Mouse (Mus musculus): ENCODE results near the gene Sf3a3. TPM values are rescaled to one million over a fixed set of nuclear protein-coding genes. Genes with fewer than 3 reads are reported as not detected.
"Not testable (repeated sequence)": the region's sequence is repeated elsewhere in the genome, so short reads cannot be mapped to it uniquely, and the experiment has no call there.

Sf3a3 gene
- total RNA-seq, 2 experiments from 2014 or later = 101 to 222 TPM

- ATAC-seq (replicated peaks; ENCODE audit: low FRiP score, low TSS enrichment, poor library complexity, severe bottlenecking) = no peak
These were observed 18.6 kb upstream of the Sf3a3 start for GRCm38 (mm10) chr4:124695786-124696516.

DNA sequence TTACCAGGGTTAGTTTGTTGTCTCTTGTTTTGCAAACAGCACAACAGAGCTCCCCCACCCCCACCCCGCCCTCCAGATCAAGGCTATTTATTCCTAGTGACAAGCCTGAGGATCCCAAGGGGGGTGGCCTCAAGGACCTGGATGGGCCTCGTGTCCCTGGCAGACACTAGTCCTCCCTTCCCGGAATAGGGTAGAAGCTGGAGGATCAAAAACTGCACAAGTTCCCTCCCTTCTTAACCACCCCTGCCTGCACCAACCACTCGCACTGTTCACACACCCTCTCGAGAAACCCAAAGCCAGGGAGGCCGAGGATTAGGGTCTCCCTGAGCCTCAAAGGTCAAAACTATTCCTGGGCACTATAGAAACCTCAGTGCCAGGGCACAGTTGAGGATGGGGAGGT is 14.8 kb upstream of the Sf3a3 start:
- ATAC-seq (replicated peaks; ENCODE audit: low FRiP score, low TSS enrichment, poor library complexity, severe bottlenecking) = no peak

GRCm38 (mm10) chr4:124700248-124700971 is 14.2 kb upstream of the Sf3a3 start, which contains the start of gene Fhl3:
Fhl3 (plus strand) TSS chr4:124700701.
- peak; percentile 18 for ATAC-seq (replicated peaks; ENCODE audit: low FRiP score, low TSS enrichment, poor library complexity, severe bottlenecking)

- 0 out of 2 replicates have a peak, but pooled peaks have one; percentile 16 for ATAC-seq (replicated peaks; ENCODE audit: low FRiP score, low TSS enrichment, poor library complexity, severe bottlenecking)
These were observed 13.3 kb upstream of the Sf3a3 start for GRCm38 (mm10) chr4:124701052-124701845.

- ATAC-seq (replicated peaks; ENCODE audit: low FRiP score, low TSS enrichment, poor library complexity, severe bottlenecking) = no peak
These were observed 12.7 kb upstream of the Sf3a3 start for GRCm38 (mm10) chr4:124701916-124702315.

GRCm38 (mm10) chr4:124703406-124703805 is 11.2 kb upstream of the Sf3a3 start:
- 0 out of 2 replicates have a peak, but pooled peaks have one; percentile 20 for ATAC-seq (replicated peaks; ENCODE audit: low FRiP score, low TSS enrichment, poor library complexity, severe bottlenecking)

DNA sequence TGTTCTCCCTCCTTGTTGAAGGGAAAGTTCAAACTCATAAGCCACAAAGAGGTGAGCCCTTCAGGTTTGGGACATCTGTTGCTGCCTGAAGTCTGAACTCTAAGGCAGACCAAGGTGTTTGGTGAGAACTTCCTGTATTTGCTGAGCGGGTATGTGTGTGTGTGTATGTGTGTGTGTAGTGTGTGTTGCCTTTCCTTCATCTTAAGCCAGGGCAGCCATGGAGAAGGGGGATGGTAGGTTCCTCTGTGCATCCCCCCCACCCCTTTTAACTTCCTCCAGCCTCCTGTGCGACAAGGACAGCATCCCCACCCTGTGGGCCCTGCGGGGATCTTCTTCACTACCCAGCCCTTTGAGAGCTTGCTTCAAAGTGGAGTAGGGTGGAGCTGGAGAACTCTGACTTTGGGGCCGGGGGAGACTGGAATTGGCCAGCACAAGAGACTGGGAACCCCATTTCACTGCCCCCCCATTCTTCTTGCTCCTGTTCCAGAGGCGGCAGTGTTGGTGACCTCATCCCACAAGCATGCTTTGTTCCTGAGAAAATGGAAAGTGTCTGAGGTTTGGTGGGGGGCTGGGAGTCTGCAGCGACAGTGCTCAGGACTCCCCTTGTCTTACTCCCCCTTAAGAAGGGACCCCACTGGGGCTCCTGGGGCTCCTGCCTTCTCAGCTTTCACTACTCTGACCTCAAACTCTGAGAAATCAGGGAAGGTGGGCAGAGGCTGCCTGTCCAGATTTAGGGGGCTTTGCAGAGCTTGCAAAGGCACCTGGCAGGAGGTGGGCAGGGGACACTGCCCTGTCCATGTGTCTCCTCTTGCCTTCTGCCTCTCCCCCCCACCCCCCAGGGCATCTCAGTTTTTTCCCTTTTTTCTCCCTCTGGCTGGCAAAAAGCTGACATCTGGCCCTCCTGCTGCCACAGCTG is 10.4 kb upstream of the Sf3a3 start:
- no peak for ATAC-seq (replicated peaks; ENCODE audit: low FRiP score, low TSS enrichment, poor library complexity, severe bottlenecking)

GRCm38 (mm10) chr4:124704797-124705474 is 9.6 kb upstream of the Sf3a3 start:
- ATAC-seq (replicated peaks; ENCODE audit: low FRiP score, low TSS enrichment, poor library complexity, severe bottlenecking) = no peak

- no peak for ATAC-seq (replicated peaks; ENCODE audit: low FRiP score, low TSS enrichment, poor library complexity, severe bottlenecking)
These were observed 8.8 kb upstream of the Sf3a3 start for GRCm38 (mm10) chr4:124705661-124706269.

DNA sequence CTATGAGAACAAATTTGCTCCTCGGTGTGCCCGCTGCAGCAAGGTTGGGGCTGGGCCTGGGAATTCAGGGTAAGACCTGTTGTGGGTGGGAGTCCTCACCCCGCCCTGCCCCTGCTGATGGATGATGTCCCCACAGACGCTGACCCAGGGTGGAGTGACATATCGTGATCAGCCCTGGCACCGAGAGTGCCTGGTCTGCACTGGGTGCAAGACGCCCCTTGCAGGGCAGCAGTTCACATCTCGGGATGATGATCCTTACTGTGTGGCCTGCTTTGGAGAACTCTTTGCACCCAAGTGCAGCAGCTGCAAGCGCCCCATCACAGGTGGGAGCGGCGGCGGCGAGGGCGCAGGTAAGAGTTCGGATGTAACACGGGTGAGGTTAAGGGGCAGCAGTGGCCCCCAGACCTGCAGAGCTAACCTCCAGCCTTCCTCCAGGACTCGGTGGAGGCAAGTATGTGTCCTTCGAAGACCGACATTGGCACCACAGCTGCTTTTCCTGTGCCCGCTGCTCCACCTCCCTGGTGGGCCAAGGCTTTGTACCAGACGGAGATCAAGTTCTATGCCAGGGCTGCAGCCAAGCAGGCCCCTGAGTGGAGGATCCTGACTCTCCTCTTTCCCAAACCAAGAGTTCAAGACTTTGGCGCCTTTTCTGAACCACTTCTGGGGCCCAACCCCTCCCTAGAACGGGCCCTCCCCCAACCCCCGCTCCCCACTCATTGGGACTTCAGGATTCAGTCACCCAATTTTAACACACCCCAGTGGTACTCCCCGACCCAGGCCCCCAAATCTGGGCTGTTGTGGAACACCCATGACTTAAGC is 7.0 kb upstream of the Sf3a3 start:
- not testable (repeated sequence) for ATAC-seq (replicated peaks; ENCODE audit: low FRiP score, low TSS enrichment, poor library complexity, severe bottlenecking)

GRCm38 (mm10) chr4:124708200-124708517 is 6.4 kb upstream of the Sf3a3 start:
- ATAC-seq (replicated peaks; ENCODE audit: low FRiP score, low TSS enrichment, poor library complexity, severe bottlenecking) = not testable (repeated sequence)

DNA sequence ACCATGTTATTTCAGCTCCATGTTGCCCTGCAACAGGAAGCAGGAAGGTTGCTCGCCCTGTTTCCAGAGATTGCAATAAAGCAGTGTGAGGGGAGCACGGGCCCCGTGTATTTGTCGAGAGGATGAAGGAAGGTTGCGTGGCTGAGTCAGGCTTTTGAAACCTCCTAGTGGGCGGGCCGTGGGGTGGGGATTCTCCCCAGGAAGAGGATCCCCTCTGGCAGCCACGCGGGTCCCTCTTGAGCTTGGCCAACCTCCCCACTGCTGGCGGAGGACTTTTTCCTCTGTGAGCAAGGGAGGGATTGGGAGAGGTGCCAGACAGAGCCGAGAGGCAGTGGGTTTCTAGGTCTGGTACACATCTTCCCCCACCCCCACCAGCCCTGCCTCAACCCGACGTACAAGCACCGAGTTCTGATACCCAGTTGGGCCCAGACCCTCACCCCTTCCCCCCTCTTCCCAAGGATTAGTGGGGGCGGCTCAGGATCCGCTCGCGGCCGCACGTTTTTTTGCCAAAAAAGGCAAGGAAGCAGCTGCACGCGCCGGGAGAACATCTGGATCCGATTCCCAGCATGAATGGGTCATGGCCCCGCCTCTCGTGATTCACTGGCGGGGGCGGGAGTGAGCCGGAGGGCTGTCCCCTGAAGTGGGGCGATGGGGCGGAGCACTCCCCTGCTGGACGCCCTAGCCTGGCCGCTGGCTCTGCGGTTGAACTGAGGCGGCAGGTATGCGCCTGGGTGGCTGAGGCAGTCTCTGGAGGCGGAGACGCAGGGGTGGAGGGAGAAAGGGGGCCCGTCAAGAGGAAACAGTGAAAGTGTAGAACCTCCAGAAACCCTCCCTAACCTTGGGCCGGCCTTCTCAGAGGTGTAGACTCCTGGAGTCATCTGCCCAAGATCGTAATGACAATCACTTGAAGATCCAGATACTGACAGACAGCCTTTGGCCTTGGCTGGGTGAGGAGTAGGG is 5.8 kb upstream of the Sf3a3 start:
- ATAC-seq (replicated peaks; ENCODE audit: low FRiP score, low TSS enrichment, poor library complexity, severe bottlenecking) = peak; percentile 78

GRCm38 (mm10) chr4:124709961-124710446 is 4.6 kb upstream of the Sf3a3 start:
- ATAC-seq (replicated peaks; ENCODE audit: low FRiP score, low TSS enrichment, poor library complexity, severe bottlenecking) = no peak

DNA sequence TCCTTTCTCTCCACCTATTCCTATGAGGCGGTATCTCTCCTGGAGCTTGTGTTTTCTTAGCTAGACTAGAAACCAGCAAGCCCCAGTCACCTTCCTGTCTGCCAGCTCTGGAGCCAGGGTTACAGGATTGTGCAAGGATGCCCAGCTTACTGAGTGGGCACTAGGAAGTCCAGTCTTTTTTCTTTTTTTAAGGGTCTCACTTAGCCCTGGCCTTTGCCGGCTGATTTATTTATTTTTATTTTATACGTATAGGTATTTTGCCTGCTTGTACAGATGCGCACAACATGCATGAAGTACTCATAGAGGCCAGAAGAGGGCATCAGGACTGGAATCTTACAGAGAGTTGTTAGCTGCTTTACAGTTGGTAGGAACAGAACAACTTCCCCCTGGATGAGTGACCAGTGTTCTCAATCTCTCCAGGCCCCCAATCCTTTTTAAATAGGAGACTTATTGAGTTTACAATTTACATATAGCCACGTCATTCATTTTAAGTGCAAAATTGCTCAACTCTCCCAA is 3.7 kb upstream of the Sf3a3 start:
- no peak for ATAC-seq (replicated peaks; ENCODE audit: low FRiP score, low TSS enrichment, poor library complexity, severe bottlenecking)

GRCm38 (mm10) chr4:124712618-124713017 is 2.0 kb upstream of the Sf3a3 start:
- ATAC-seq (replicated peaks; ENCODE audit: low FRiP score, low TSS enrichment, poor library complexity, severe bottlenecking) = no peak

GRCm38 (mm10) chr4:124713850-124714249 is 726 bp upstream of the Sf3a3 start:
- ATAC-seq (replicated peaks; ENCODE audit: low FRiP score, low TSS enrichment, poor library complexity, severe bottlenecking) = not testable (repeated sequence)

All from megakaryocyte-erythroid progenitor cell, adult 5-6 weeks (primary cell).